Mouse (Mus musculus): ENCODE measurements around the gene Nfasc. TPM values are rescaled to one million over a fixed set of nuclear protein-coding genes. Genes with fewer than 3 reads are reported as not detected.
A peak's percentile ranks its signal among the peaks of the same experiment; 100 is the strongest.

The Nfasc gene
- polyA plus RNA-seq, 1 experiment from 2014 or later = 45.3 TPM

DNA sequence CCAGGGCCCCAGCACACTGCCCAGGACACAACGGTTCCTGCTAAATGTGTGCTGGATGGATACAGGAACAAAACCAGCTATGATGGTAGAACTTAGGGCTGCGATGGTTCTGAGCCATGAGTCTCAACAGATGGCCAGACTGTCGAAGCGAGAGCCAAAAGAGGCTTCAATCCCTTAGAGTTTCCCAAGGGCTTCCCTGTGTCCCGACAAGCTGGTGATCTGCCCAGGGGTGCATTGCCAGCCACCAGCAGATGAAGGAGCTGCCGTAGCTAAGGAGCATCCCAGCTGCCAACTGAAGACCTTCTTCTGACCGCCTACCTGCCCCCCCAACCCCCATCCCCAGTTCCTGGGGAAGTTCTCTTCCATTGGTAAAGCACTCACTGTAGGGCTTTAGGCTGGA, 104.3 kb downstream of the Nfasc start:
- H3K4me2 ChIP-seq = no peak overlapping the region
- ATAC-seq (ENCODE audit: low FRiP score) = no peak
- 82% methylated on average over 7 of the region's 7 CpGs for WGBS
- H3K4me3 ChIP-seq = no peak overlapping the region
- H3K36me3 ChIP-seq = peaks cover 70% of the 10 kb centered on the region
- H3K9ac ChIP-seq = no peak overlapping the region
- H3K4me1 ChIP-seq (replicated peaks) = peaks cover 54% of the 10 kb centered on the region
- no peaks in the 10 kb centered on the region for H3K9me3 ChIP-seq
- 0 out of 2 replicates have a peak overlapping the region, but pooled peaks have one; percentile 30 for H3K27ac ChIP-seq
- no peaks in the 10 kb centered on the region for H3K27me3 ChIP-seq

DNA sequence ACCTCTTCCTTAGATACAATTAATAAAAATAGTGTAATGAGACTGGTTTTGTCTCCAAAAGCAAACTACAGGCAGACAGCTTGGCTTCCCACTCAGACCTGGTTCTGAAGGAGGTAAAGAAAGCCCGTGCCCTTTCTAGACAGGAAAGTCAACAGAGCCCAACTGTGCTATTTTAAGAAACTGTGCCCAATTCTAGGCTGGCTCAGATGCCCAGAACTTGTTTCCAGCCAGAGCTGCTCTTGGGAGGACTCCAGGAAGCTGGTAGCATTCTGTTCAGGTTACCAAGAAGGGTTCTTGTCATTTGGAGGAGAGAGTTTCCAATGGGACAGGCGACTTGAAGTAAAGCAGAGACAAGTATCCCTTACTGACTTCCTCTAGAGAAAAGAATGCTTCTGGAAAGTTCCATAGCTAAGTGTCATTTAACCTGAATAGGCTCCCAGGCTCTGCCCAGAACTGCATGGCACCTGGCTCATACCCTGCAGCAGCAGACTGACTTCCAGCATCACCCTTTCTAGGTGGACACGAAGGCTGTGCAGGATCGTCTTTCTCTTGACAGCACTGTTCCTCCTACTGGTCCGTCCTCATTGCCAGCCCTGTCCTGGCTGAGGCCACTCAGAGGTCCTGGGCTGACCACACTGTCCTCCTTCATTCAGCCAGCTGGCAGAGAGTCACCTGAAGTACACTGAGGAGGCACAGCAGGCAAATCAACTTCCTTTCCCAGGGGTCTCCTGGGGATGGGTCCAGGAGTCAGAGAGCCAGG, 111.8 kb downstream of the Nfasc start:
- Histone ChIP-seq H3K27me3 (no peaks in the 10 kb centered on the region), H3K9me3 (no peaks in the 10 kb centered on the region), H3K4me2 (no peak overlapping the region), H3K27ac (no peak overlapping the region), H3K36me3 (peaks cover 79% of the 10 kb centered on the region), H3K9ac (no peak overlapping the region), H3K4me3 (no peak overlapping the region), H3K4me1 (replicated peaks) (peaks cover 22% of the 10 kb centered on the region)
- no peak for ATAC-seq (ENCODE audit: low FRiP score)
- WGBS = 88% methylated on average over 5 of the region's 5 CpGs

DNA sequence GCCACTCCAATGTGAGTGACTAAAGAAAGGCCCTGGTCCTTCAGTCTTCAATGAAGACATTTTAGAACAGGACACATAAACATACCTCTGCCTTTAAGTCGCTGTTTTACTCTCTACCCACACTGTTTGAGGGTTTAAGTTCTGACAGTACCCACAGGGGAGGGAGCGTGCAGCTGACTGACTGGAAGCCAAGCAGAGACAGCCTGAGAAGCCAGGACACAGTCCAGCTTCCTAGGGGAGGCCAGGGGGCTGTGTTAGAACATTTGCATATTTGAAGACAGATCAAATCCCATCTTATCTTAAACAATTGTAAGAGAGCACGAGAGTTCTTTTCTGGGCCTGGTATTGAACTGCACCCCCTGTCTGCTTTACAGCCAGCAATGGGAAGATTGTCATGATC, 113.0 kb downstream of the Nfasc start:
- no peak for ATAC-seq (ENCODE audit: low FRiP score)

DNA sequence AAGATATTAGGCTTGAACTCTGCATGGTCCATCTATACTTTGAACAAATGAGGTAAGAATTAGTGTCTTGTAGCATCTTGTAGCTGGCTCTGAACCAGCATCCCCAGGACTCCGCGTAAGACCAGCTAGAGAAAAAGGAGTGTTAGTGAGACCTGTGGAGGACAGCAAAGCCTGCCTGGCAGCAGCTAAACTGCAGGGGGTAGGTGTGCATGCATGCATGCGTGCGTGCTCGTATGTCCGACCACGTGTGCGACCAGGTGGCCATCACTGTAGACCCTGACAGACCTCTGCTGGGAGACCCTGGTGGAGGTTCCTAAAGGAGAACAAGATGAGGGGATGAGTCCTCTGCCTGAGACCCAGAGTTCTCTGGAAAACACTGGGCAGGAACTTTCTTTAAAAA, 113.4 kb downstream of the Nfasc start:
- Histone ChIP-seq H3K4me2 (no peak overlapping the region), H3K4me1 (replicated peaks) (peaks cover 32% of the 10 kb centered on the region), H3K9me3 (no peaks in the 10 kb centered on the region), H3K27me3 (no peaks in the 10 kb centered on the region), H3K36me3 (peaks cover 63% of the 10 kb centered on the region), H3K4me3 (no peak overlapping the region), H3K9ac (no peak overlapping the region), H3K27ac (no peak overlapping the region)
- 89% methylated on average over 8 of the region's 8 CpGs for WGBS
- ATAC-seq (ENCODE audit: low FRiP score) = no peak

More for the DNA sequence above, 113.0 kb downstream of the Nfasc start:
- no peaks in the 10 kb centered on the region for H3K27me3 ChIP-seq
- H3K27ac ChIP-seq = peak overlapping the region; percentile 9; the same call in 1 of the 2 replicates
- 79% methylated on average over 3 of the region's 3 CpGs for WGBS
- H3K4me1 ChIP-seq (replicated peaks) = peaks cover 28% of the 10 kb centered on the region
- H3K9ac ChIP-seq = no peak overlapping the region
- H3K36me3 ChIP-seq = peaks cover 67% of the 10 kb centered on the region
- H3K4me3 ChIP-seq = no peak overlapping the region
- H3K9me3 ChIP-seq = no peaks in the 10 kb centered on the region
- no peak overlapping the region for H3K4me2 ChIP-seq

- H3K4me2 ChIP-seq = no peak overlapping the region
- H3K27me3 ChIP-seq = no peaks in the 10 kb centered on the region
- no peaks in the 10 kb centered on the region for H3K9me3 ChIP-seq
- peaks cover 57% of the 10 kb centered on the region for H3K36me3 ChIP-seq
- peaks cover 33% of the 10 kb centered on the region for H3K4me1 ChIP-seq (replicated peaks)
- peak; percentile 55; the same call in 1 of the 2 replicates for ATAC-seq (ENCODE audit: low FRiP score)
- H3K27ac ChIP-seq = peak overlapping the region; percentile 72
- H3K4me3 ChIP-seq = no peak overlapping the region
- no peak overlapping the region for H3K9ac ChIP-seq
- WGBS = 47% methylated on average over 7 of the region's 7 CpGs
Observed at GRCm38 (mm10) chr1:132626125-132626756, 115.4 kb downstream of the Nfasc start.

GRCm38 (mm10) chr1:132625034-132625433, 116.6 kb downstream of the Nfasc start:
- H3K36me3 ChIP-seq = peaks cover 57% of the 10 kb centered on the region
- 73% methylated on average over 6 of the region's 6 CpGs for WGBS

DNA sequence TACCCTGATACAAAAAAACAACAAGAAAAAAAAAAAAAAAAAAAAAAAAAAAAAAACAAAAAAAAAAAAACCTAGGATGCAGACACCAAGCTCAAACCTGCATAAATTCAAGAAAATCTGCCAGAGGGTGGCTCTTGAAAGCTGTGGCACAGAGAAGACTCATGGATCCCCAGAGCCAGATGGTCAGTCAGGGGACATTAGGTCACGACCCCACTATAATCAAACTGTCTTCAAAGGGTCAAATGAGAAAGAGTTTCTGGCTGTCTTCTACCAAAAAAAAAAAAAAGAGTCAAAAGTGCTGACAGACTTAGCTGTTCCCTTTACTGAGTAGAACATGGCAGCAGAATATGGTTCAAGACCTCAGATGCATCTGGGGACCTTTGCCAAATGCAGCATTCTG, 117.1 kb downstream of the Nfasc start:
- Histone ChIP-seq H3K36me3 (peaks cover 54% of the 10 kb centered on the region), H3K4me1 (replicated peaks) (peaks cover 33% of the 10 kb centered on the region), H3K4me3 (no peak overlapping the region), H3K27me3 (no peaks in the 10 kb centered on the region), H3K4me2 (no peak overlapping the region), H3K9ac (no peak overlapping the region), H3K9me3 (no peaks in the 10 kb centered on the region), H3K27ac (no peak overlapping the region)
- ATAC-seq (ENCODE audit: low FRiP score) = no peak
- WGBS = 54% methylated on average over 1 of the region's 1 CpGs

More at GRCm38 (mm10) chr1:132625034-132625433, 116.6 kb downstream of the Nfasc start:
- no peak overlapping the region for H3K4me3 ChIP-seq
- no peak overlapping the region for H3K9ac ChIP-seq
- no peak overlapping the region for H3K27ac ChIP-seq
- no peaks in the 10 kb centered on the region for H3K27me3 ChIP-seq
- H3K9me3 ChIP-seq = no peaks in the 10 kb centered on the region
- no peak for ATAC-seq (ENCODE audit: low FRiP score)
- no peak overlapping the region for H3K4me2 ChIP-seq
- H3K4me1 ChIP-seq (replicated peaks) = peaks cover 33% of the 10 kb centered on the region

- H3K4me3 ChIP-seq = no peak overlapping the region
- no peak overlapping the region for H3K4me2 ChIP-seq
- 60% methylated on average over 14 of the region's 14 CpGs for WGBS
- no peak overlapping the region for H3K9ac ChIP-seq
- no peaks in the 10 kb centered on the region for H3K27me3 ChIP-seq
- no peaks in the 10 kb centered on the region for H3K9me3 ChIP-seq
- peaks cover 33% of the 10 kb centered on the region for H3K4me1 ChIP-seq (replicated peaks)
- H3K27ac ChIP-seq = no peak overlapping the region
- ATAC-seq (ENCODE audit: low FRiP score) = no peak
- peaks cover 55% of the 10 kb centered on the region for H3K36me3 ChIP-seq
Observed at GRCm38 (mm10) chr1:132623641-132624336, 117.8 kb downstream of the Nfasc start.

DNA sequence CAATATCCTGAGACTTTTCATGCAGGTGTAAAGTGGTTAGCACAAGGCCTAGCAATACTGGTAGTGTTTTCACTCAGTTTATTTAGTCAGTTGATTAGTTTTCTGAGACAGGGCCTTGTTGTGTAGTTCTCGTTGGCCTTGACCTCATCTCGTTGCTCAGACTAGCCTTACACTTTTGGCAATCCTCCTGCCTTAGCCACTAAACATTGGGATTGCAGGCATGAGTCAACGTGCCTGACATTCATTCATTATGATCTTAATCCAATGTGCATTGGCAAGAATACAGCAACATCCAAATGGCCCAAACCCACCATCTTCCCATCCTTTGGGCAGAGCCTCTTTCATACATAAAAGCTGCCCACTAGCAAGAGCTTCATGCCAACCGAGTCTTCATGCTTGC, 129.5 kb downstream of the Nfasc start:
- WGBS = 86% methylated on average over 4 of the region's 4 CpGs
- H3K36me3 ChIP-seq = peaks cover 77% of the 10 kb centered on the region
- H3K27ac ChIP-seq = no peak overlapping the region
- H3K4me3 ChIP-seq = no peak overlapping the region
- H3K9ac ChIP-seq = no peak overlapping the region
- no peaks in the 10 kb centered on the region for H3K4me1 ChIP-seq (replicated peaks)
- no peaks in the 10 kb centered on the region for H3K27me3 ChIP-seq
- ATAC-seq (ENCODE audit: low FRiP score) = no peak
- no peak overlapping the region for H3K4me2 ChIP-seq
- no peaks in the 10 kb centered on the region for H3K9me3 ChIP-seq

GRCm38 (mm10) chr1:132609048-132609634, 132.5 kb downstream of the Nfasc start:
- Histone ChIP-seq H3K27me3 (no peaks in the 10 kb centered on the region), H3K4me2 (no peak overlapping the region), H3K9ac (no peak overlapping the region), H3K9me3 (no peaks in the 10 kb centered on the region), H3K4me1 (replicated peaks) (no peaks in the 10 kb centered on the region), H3K27ac (no peak overlapping the region), H3K36me3 (peaks cover 88% of the 10 kb centered on the region), H3K4me3 (no peak overlapping the region)
- peak; percentile 67 for ATAC-seq (ENCODE audit: low FRiP score)
- WGBS = 39% methylated on average over 4 of the region's 4 CpGs

DNA sequence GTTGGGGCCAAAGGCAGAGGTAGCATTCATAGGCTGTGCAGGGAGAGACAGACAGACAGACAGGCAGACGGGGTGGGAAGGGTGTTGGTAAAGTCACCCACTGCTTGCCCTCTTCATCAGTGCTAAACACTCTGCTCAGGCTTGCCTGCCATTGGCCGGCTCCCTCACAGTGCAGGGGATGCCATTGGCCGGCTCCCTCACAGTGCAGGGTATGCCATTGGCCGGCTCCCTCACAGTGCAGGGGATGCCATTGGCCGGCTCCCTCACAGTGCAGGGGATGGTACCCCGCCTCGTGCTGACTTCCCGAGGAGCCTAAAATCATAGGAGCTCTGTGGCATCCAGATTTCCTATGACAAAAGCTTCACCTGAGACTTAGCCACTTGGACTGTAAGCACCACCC, 139.4 kb downstream of the Nfasc start:
- Histone ChIP-seq H3K4me1 (replicated peaks) (no peaks in the 10 kb centered on the region), H3K4me3 (no peak overlapping the region), H3K27ac (no peak overlapping the region), H3K27me3 (no peaks in the 10 kb centered on the region), H3K36me3 (peaks cover 97% of the 10 kb centered on the region), H3K9ac (no peak overlapping the region), H3K4me2 (no peak overlapping the region), H3K9me3 (no peaks in the 10 kb centered on the region)
- WGBS = 49% methylated on average over 8 of the region's 8 CpGs
- 0 out of 2 replicates have a peak, but pooled peaks have one; percentile 59 for ATAC-seq (ENCODE audit: low FRiP score)

- Histone ChIP-seq H3K27ac (no peak overlapping the region), H3K4me2 (no peak overlapping the region), H3K9me3 (no peaks in the 10 kb centered on the region), H3K36me3 (peaks cover 76% of the 10 kb centered on the region), H3K4me3 (no peak overlapping the region), H3K9ac (no peak overlapping the region), H3K27me3 (no peaks in the 10 kb centered on the region), H3K4me1 (replicated peaks) (peaks cover 7% of the 10 kb centered on the region)
- 92% methylated on average over 5 of the region's 5 CpGs for WGBS
- no peak for ATAC-seq (ENCODE audit: low FRiP score)
Observed at GRCm38 (mm10) chr1:132598024-132598423, 143.6 kb downstream of the Nfasc start.

Data from hindbrain, embryonic 13.5 days (tissue).